Mouse (Mus musculus) cerebellum, adult 2 months (tissue): Measurements from ENCODE around the gene Hs1bp3. TPM values are rescaled to one million over a fixed set of nuclear protein-coding genes. Genes with fewer than 3 reads are reported as not detected.

Source experiments
- DNase-seq, 2 experiments: peaks; one replicate each; pipeline ENCODE4 v3.0.0; 2021
- H3K27ac ChIP-seq: fragments of 200-500 bp; 2 replicates; pipeline ENCODE4 v1.5.1; 2012; ENCODE audit warnings: low read length, control low read depth, inconsistent platforms; ENCODE audit not compliant: insufficient read depth
- H3K27me3 ChIP-seq: fragments of 200-500 bp; 2 replicates; pipeline ENCODE4 v1.6.1; 2012; ENCODE audit warnings: inconsistent platforms, mild to moderate bottlenecking, low read length, moderate library complexity; ENCODE audit not compliant: control insufficient read depth, insufficient read depth
- H3K4me1 ChIP-seq: fragments of 200-500 bp; 2 replicates; pipeline ENCODE4 v1.6.1; 2011; ENCODE audit warnings: low read length; ENCODE audit not compliant: control insufficient read depth, insufficient read depth
- H3K4me3 ChIP-seq: fragments of 200-500 bp; replicated peaks from 2 replicates; pipeline ENCODE3; 2011; ENCODE audit warnings: mild to moderate bottlenecking, low read depth, low read length, control low read depth; ENCODE audit not compliant: insufficient read depth
- CTCF ChIP-seq: fragments of 200-500 bp; IDR thresholded peaks from 2 replicates; pipeline ENCODE4 v1.5.1; 2011; ENCODE audit warnings: low read depth, mild to moderate bottlenecking, control low read depth, low read length, moderate library complexity, borderline replicate concordance; ENCODE audit not compliant: insufficient read depth
- POLR2A ChIP-seq: fragments of 200-500 bp; IDR thresholded peaks from 2 replicates; pipeline ENCODE4 v1.6.1; 2011; ENCODE audit warnings: low read length, control low read depth, borderline replicate concordance; ENCODE audit not compliant: insufficient read depth
- WGBS: fragments of 180-500 bp; shearing (Covaris S2); methylation state at CpG from one replicate; pipeline ENCODE4 v1.1.7; 2018; 5-methylcytosine and 5-hydroxymethylcytosine counted together
- polyA plus RNA-seq: library from polyadenylated mRNA; depleted of rRNA; stranded (reverse); fragments of >200 nt; gene quantifications from 2 replicates; pipeline ENCODE4 v1.2.3, GENCODE M21; 2012; rRNA removed

Gene Hs1bp3
- polyA plus RNA-seq, 1 experiment: 15.8 TPM

DNA sequence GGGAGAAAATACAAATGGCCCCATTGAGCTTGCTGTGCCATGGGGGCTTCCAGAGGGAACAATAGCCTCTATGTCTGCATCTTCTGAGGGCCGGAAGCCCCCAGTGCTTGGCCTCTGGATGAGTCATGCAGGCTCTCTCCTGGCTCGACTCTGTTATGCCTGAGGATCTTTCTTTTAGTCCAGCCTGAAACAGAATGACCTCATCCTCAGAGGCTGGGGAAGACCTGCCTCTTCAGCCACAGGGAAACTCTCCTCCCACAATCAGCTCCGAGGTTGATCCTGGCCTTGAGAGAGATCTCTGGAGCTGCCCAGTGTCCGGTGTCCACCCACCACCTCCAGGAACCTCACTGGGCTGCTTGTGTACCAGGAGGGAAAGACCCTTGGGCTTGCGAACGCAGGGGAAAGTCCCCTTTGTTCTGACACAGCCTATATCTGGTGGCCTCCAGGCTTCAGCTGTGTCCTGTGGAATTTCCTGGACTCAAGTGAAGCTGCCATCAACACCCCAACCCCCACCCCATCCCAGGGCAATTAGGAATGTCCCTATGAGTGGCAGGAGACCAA lies 73.3 kb downstream of the Hs1bp3 start:
- H3K27me3 ChIP-seq: no peaks in the 10 kb centered on the region
- no peak for DNase-seq
- 61% methylated on average over 6 of the region's 6 CpGs for WGBS
- no peak overlapping the region for H3K4me3 ChIP-seq
- no peak for TF ChIP-seq CTCF
- TF ChIP-seq POLR2A: no peak
- H3K27ac ChIP-seq: no peak overlapping the region
- no peaks in the 10 kb centered on the region for H3K4me1 ChIP-seq

DNA sequence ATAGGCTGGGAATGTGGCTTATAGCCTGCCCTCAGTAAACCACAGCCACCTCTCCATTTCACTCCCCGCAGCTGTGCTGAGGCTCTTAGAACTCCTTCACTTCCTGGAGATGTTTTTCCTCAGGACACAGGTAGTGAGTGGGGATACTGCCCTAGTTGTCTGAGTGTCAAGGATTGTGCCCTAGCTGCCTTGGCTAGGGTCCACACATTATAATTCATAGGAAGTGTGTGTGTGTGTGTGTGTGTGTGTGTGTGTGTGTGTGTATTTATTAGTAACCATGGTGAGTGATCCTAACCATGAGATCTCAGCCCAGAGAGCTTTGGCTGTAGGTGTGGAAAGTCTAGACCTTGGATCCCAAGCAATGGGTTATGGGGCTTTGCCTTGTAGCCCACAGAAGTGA lies 74.0 kb downstream of the Hs1bp3 start:
- Histone ChIP-seq H3K4me3 (no peak overlapping the region), H3K27me3 (no peaks in the 10 kb centered on the region), H3K4me1 (no peaks in the 10 kb centered on the region), H3K27ac (no peak overlapping the region)
- no peak for DNase-seq
- WGBS: 94% methylated on average over 1 of the region's 1 CpGs
- no peak for TF ChIP-seq CTCF
- TF ChIP-seq POLR2A: no peak

DNA sequence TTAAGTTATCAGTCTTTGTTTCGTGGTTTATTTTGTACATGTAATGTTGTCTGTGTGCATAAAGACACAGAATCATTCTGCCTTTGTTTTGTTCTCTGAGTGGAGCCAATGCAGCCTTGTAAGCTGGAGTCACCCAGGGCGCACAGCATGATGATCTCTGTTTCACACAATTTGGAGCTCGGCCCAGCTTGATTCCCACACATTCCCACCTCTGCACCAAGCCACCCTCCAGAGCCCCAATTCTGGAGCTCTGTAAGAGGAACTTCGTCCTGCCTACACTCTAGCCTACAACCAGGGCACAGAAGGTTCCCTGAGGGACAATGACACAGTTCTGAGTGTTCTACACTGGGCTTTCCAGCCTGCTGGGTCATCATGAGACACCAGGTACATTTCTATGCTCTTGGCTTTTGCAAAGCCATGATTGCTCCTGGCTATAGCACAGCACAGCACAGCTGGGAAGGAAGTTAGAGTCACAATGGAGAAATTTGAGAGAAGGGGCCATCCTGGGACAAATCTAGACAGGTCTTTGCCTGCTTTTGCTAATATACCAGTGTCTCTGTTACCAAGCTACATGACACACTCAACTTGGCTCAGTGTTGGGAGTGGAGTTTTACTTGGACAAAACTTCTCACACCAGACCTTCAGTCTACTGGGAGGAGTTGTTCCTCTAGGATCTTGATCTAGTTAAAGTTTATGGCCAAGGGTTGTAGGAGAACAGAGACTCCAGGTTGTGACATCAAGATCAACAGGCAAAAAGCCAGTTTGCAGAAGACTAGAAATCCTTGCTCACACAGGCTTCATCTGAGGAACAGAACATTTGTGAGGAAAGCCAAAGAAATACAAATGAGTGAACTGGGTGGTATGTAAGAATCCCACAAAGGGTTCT lies 75.5 kb downstream of the Hs1bp3 start:
- TF ChIP-seq CTCF (no peak), POLR2A (no peak)
- no peaks in the 10 kb centered on the region for H3K27me3 ChIP-seq
- DNase-seq: no peak
- H3K27ac ChIP-seq: no peak overlapping the region
- H3K4me1 ChIP-seq: no peaks in the 10 kb centered on the region
- H3K4me3 ChIP-seq: no peak overlapping the region
- 77% methylated on average over 4 of the region's 4 CpGs for WGBS

DNA sequence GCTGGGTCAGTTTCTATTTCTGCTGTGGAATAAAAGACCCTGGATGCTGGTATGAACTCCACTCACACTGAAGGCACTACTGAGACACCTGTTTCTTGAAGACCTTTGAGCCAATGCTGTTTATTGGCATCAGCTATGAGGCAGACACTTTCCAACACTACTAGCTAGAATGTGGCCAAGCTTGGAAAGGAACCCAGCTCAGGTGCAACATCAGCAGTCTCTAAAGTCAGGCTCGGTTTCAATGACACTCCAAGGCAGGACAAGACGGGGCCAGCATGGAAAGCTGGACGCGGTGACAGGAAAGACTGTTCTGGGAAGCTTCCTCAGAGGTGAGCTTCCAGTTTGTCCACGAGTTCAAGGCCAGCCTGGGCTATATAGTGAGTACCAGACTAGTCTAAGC lies 80.0 kb downstream of the Hs1bp3 start:
- H3K4me1 ChIP-seq: no peaks in the 10 kb centered on the region
- H3K27ac ChIP-seq: no peak overlapping the region
- TF ChIP-seq CTCF (no peak), POLR2A (no peak)
- WGBS: 87% methylated on average over 5 of the region's 5 CpGs
- no peak overlapping the region for H3K4me3 ChIP-seq
- no peaks in the 10 kb centered on the region for H3K27me3 ChIP-seq
- no peak for DNase-seq

Other genes with a start within 250 kb of the Hs1bp3 start
- gene Ldah, start 105.3 kb upstream of the Hs1bp3 start, polyA plus RNA-seq: 50.6 and 53.9 TPM in 2 replicates
- gene Gdf7, start 11.5 kb upstream of the Hs1bp3 start, polyA plus RNA-seq: 0.07 and 0.44 TPM in 2 replicates
- 295 and 299 TPM in 2 replicates for gene Rhob, start 186.6 kb downstream of the Hs1bp3 start, polyA plus RNA-seq